Mouse (Mus musculus) adrenal gland, postnatal 0 days (tissue): Measurements from ENCODE around the gene Cdc14a. TPM values are rescaled to one million over a fixed set of nuclear protein-coding genes. Genes with fewer than 3 reads are reported as not detected.

Experiments used
- polyA plus RNA-seq: library from polyadenylated mRNA; unstranded; fragments of >200 nt; fragmentation: Nextera tagmentation; extraction: Ambion mirVana; gene quantifications from 2 replicates; pipeline ENCODE4 v1.2.1, GENCODE M21; 2015

Cdc14a gene
- 3.8 and 5.2 TPM in 2 replicates for polyA plus RNA-seq

DNA sequence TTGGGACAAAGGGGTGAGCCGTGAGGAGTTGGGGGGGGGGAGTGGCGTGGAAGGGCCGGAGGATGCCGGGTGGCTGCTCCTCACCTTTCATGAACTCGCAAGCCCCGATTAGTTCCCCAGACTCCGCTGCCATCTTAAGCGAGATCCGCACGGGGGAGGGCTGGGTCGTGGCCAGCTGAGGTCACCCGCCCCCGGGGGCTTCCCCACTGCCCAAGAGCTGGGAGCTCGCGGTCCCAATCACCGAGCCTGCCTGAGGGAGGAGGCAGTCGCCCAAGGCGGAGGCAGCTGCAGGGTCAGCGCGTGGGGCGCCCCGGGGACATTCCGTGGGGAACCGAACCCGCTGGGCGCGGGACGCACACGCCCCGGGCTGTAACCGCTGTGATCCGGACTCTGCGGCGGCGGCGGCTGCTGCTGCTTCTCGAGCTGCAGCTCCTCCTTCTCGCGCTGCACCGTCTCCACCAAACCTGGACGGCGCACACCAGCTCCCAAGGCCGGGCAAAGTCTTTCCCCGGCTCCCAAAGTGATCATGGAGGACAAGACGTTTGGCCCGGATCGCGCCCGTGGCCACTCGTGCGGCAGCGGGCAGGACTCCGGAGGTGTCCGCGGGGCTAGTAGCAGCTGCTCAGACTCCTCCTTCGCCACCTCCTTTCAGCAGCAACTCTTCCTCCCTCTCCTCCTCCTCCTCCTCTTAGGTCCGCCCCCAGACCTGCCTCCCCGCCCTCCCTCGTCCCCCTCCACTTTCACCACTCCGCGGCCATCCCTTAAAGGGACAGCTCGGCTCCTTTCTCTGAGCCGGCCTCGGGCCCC lies at the start of gene Cdc14a:
Cdc14a (minus strand) TSS at position 680 of the 807 bp plus-strand sequence.

DNA sequence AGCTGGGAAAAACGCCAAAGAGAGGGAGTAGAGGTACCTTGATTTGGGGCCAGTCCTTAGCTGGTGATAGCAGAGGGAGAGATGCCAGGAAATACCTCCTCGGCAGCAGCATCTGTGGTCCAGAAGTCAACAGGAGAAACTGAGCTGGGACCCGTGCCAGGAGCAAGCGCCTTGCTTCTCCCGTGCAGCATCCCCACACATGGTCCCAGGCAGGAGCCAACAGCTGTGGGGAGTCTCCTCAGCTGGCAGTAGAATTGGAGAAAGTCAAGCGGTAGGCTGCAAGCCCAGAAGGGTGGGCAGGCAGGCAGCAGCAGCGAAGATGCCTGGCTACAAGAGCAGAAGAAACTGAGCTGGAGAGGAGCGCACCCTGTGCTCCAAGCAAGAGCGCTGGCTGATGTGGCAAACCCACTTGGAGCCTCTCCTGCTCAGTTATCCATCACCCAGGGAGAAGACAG lies 170.7 kb downstream of the Cdc14a start, which contains the start of gene Gpr88:
Gpr88 (minus strand) TSS at position 427 of the 455 bp plus-strand sequence.

Other genes with a start within 250 kb of the Cdc14a start
- gene Gpr88, start 170.5 kb downstream of the Cdc14a start, polyA plus RNA-seq: 0.57 and 1.2 TPM in 2 replicates
- 58.8 and 72.9 TPM in 2 replicates for gene Rtca, start 84.2 kb upstream of the Cdc14a start, polyA plus RNA-seq
- 11.2 and 24.2 TPM in 2 replicates for gene Dbt, start 89.0 kb upstream of the Cdc14a start, polyA plus RNA-seq
- 1.1 and 1.4 TPM in 2 replicates for gene Lrrc39, start 138.9 kb upstream of the Cdc14a start, polyA plus RNA-seq
- 6.4 and 6.9 TPM in 2 replicates for gene Sass6, start 170.9 kb upstream of the Cdc14a start, polyA plus RNA-seq
- 11.8 and 17.6 TPM in 2 replicates for gene Trmt13, start 190.6 kb upstream of the Cdc14a start, polyA plus RNA-seq
- gene Mfsd14a, start 238.6 kb upstream of the Cdc14a start, polyA plus RNA-seq: 46.6 and 69.5 TPM in 2 replicates